Comparison of ENCODE assay signal across 8 mouse cellular contexts in the genomic region with DNA sequence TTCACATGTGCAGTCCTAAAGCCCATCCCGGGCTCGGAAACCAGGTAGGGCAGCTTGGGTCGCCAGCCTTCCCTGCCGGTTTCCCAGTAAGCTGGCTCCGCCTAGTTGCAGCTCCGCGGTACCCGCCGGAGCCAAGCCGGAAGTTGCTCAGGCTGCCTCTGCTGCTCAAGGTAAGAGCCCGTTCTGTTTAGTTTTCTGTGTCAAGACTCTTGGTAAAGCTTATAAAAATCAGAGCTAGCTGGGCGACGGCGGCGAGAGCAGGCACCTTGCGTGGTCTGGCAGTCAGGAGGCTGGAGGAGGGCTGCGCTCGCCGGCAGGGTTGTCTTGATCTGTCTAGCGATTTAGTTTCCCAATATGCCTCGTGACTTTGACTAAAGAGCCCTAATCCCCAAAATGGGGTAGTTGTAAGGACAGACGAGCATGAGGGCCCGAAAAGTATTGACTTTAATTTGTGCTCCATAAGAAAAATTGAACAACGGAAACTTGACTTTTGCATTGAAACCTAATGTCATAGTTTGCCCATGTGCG. TPM values are rescaled to one million over a fixed set of nuclear protein-coding genes. Genes with fewer than 3 reads are reported as not detected.
A peak's percentile ranks its signal among the peaks of the same experiment; 100 is the strongest.
DNase-seq lines count a peak whose midpoint lies in the region; ATAC-seq and TF ChIP-seq lines count a peak whose summit lies in the region.

No protein-coding gene starts in this region.

- DNase-seq in T-cell, adult 2 months (ENCODE audit: low spot score): peak; percentile 72
- DNase-seq in cerebellum, postnatal 25 days: peak; percentile 48 to 60
- DNase-seq in gastrocnemius, adult 2 months: peak; percentile 69
- DNase-seq in hindbrain, postnatal 0 days (ENCODE audit: low spot score): peak; percentile 73
- DNase-seq in left cerebral cortex, adult 18-20 months (ENCODE audit: low spot score in 2 of 2): peak; percentile 27 to 52
- DNase-seq in retina, postnatal 1 day: peak; percentile 64
- peak; percentile 76 to 77 for DNase-seq in thymus, postnatal 36 days

- peak overlapping the region; percentile 44 for H3K9ac ChIP-seq in hindbrain, postnatal 0 days (replicated peaks; ENCODE audit: low read length)

- H3K4me2 ChIP-seq in hindbrain, postnatal 0 days (ENCODE audit: low read depth, low read length): peak overlapping the region; percentile 75

- peak overlapping the region; percentile 78 for H3K27ac ChIP-seq in gastrocnemius, adult 2 months
- H3K27ac ChIP-seq in hindbrain, postnatal 0 days: peak overlapping the region; percentile 56
- peak overlapping the region; percentile 94 for H3K27ac ChIP-seq in macrophage

- intact Hi-C loops in gastrocnemius, adult 2 months (cut with DNase I): no loop called here

- peaks cover 56% of the 10 kb centered on the region for H3K79me2 ChIP-seq in macrophage (ENCODE audit: inconsistent target)

- 3% methylated on average over 25 of the region's 25 CpGs for WGBS in hindbrain, postnatal 0 days
- WGBS in macrophage (ENCODE audit: missing documents): 0% methylated on average over 23 of the region's 25 CpGs

- H3K36me3 ChIP-seq in hindbrain, postnatal 0 days (ENCODE audit: insufficient read depth, low read length): no peaks in the 10 kb centered on the region
- H3K36me3 ChIP-seq in macrophage (ENCODE audit: inconsistent target): no peaks in the 10 kb centered on the region

- H3K4me3 ChIP-seq in gastrocnemius, adult 2 months: peak overlapping the region; percentile 89
- H3K4me3 ChIP-seq in hindbrain, postnatal 0 days (ENCODE audit: low read length): peak overlapping the region; percentile 46
- H3K4me3 ChIP-seq in macrophage (ENCODE audit: inconsistent target): peak overlapping the region; percentile 70

- no peaks in the 10 kb centered on the region for H3K9me3 ChIP-seq in hindbrain, postnatal 0 days (ENCODE audit: low read length)

- H3K4me1 ChIP-seq in hindbrain, postnatal 0 days (ENCODE audit: insufficient read depth, low read length): no peaks in the 10 kb centered on the region

- peak; percentile 23 for TF ChIP-seq CTCF in gastrocnemius, adult 2 months (IDR thresholded peaks at IDR 0.05)
- peak; percentile 26; the same call in 1 of the 2 replicates for TF ChIP-seq CTCF in hindbrain, postnatal 0 days (IDR thresholded peaks at IDR 0.05; ENCODE audit: low read depth)

- no peaks in the 10 kb centered on the region for H3K27me3 ChIP-seq in hindbrain, postnatal 0 days (ENCODE audit: insufficient read depth, low read length)

- peak; percentile 87 for ATAC-seq in hindbrain, postnatal 0 days

RNA-seq across cellular contexts. Expression of gene Frrs1, which starts 2.3 kb away (rescaled TPM):
- 1 to 10 TPM; 1.9 to 2.7 TPM for total RNA-seq in gastrocnemius, adult 2 months (2021)
- 3.3 and 4.1 TPM in 2 replicates for total RNA-seq in hindbrain, postnatal 0 days (2014; rRNA removed)
- polyA plus RNA-seq in hindbrain, postnatal 0 days (2015; fragmentation: Nextera tagmentation; extraction: Ambion mirVana): 5.0 and 6.0 TPM in 2 replicates
- total RNA-seq in left cerebral cortex, adult 18-20 months (2021): under 1 TPM; 0.26 to 0.77 TPM
- total RNA-seq in macrophage (2018; cell fraction: chromatin; rRNA removed): 100 to 1,000 TPM in 19 of 26 experiments, 10 to 100 TPM in 7; 47.7 to 195 (median 122) TPM
- 10 to 100 TPM; 25.5 to 51.7 (median 37.0) TPM for total RNA-seq in macrophage (2018; cell fraction: cytosol; rRNA removed)
- total RNA-seq in macrophage (2018; cell fraction: nucleus; rRNA removed): 100 to 1,000 TPM in 13 of 26 experiments, 10 to 100 TPM in 13; 47.4 to 175 (median 102) TPM
- polyA plus RNA-seq in macrophage (2018): 36.7 to 47.0 TPM (median 44.3 TPM) in 3 replicates

RNA-seq across cellular contexts. Expression of gene Agl, which starts 53.6 kb away (rescaled TPM):
- total RNA-seq in gastrocnemius, adult 2 months (2021): 1,000 to 10,000 TPM in 1 of 2 experiments, 100 to 1,000 TPM in 1; 657 to 1,000 TPM
- 14.3 and 16.1 TPM in 2 replicates for total RNA-seq in hindbrain, postnatal 0 days (2014; rRNA removed)
- polyA plus RNA-seq in hindbrain, postnatal 0 days (2015; fragmentation: Nextera tagmentation; extraction: Ambion mirVana): 13.6 and 13.9 TPM in 2 replicates
- 10 to 100 TPM; 23.4 to 25.7 TPM for total RNA-seq in left cerebral cortex, adult 18-20 months (2021)
- total RNA-seq in macrophage (2018; cell fraction: chromatin; rRNA removed): 10 to 100 TPM in 22 of 26 experiments, 1 to 10 TPM in 4; 4.5 to 80.1 (median 41.3) TPM
- 10 to 100 TPM in 24 of 26 experiments, 1 to 10 TPM in 2; 9.0 to 22.3 (median 15.1) TPM for total RNA-seq in macrophage (2018; cell fraction: cytosol; rRNA removed)
- total RNA-seq in macrophage (2018; cell fraction: nucleus; rRNA removed): 10 to 100 TPM in 22 of 26 experiments, 1 to 10 TPM in 4; 8.2 to 59.7 (median 24.9) TPM
- 13.0 to 14.4 TPM (median 13.4 TPM) in 3 replicates for polyA plus RNA-seq in macrophage (2018)

Comparison
In these comparisons a context has a peak if more than half of its experiments do, and no peak if none do; other contexts are left out.
1. Peak in every context shown above with its lines: DNase-seq, ATAC-seq, H3K4me3 ChIP-seq and H3K27ac ChIP-seq.
2. RNA of gene Agl, which starts 53.6 kb away (total RNA-seq): 657 to 1,000 TPM in gastrocnemius, adult 2 months; 23.4 to 25.7 TPM in left cerebral cortex, adult 18-20 months and 14.3 to 16.1 TPM in hindbrain, postnatal 0 days; every median in the first group is over 10 times any median in the second.